Mouse (Mus musculus) left cerebral cortex, postnatal 10 days (tissue): ENCODE data around the gene Gm47969. TPM values are rescaled to one million over a fixed set of nuclear protein-coding genes. Genes with fewer than 3 reads are reported as not detected.

Experiments
- DNase-seq, 2 experiments: peaks; one replicate each; pipeline ENCODE4 v3.0.0; 2021 to 2022; ENCODE audit warnings: low spot score in 2 of 2, mixed read lengths in 1 of 2; ENCODE audit errors: extremely low spot score in 1 of 2
- intact Hi-C: fragments of 180-260 bp; cut with DNase I; formaldehyde crosslinking; loops from one replicate; pipeline ENCODE4 v1.15.1; 2025
- total RNA-seq, 2 experiments: library from RNA; stranded (reverse); gene quantifications; 2 replicates each; pipeline ENCODE4 v1.2.3; 2021

Gm47969 gene
- total RNA-seq, 2 experiments from 2014 or later = not detected

- no peak for DNase-seq
Observed at GRCm38 (mm10) chr1:83066577-83066976, 21.8 kb downstream of the Gm47969 start.

DNA sequence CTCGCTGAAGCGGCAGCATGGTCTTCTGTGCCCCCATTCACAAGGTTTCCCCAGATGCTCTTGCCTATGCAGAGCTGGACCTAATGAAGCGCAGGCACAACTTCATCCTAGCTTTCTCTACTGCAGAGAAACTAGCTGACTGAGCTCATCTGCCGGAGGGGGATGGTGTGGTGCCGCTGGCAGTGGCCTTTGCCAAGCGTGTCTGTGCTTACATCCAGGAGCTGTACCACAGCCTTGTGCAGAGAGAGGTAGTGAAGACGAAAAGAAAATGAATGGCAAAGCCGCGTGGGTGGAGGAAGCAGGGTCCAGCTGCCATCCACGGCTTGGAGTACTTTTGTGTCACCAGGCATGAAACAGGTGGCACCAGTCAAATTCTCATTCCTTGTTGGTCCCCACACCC is 22.5 kb downstream of the Gm47969 start:
- intact Hi-C loops = loop anchor here (10.0 kb wide), 1 partner anchor 648 kb away; no protein-coding TSS in a partner anchor
- peak in 1 of 2 experiments; percentile 27 for DNase-seq

More at GRCm38 (mm10) chr1:83066577-83066976, 21.8 kb downstream of the Gm47969 start:
- intact Hi-C loops = loop anchor here (10.0 kb wide), 1 partner anchor 648 kb away; no protein-coding TSS in a partner anchor

GRCm38 (mm10) chr1:83075526-83076189 is 30.9 kb downstream of the Gm47969 start:
- intact Hi-C loops = loop anchor here (1.0 kb wide), 1 partner anchor 288 kb away; no protein-coding TSS in a partner anchor
- no peak for DNase-seq

GRCm38 (mm10) chr1:83076190-83076917 is 31.6 kb downstream of the Gm47969 start:
- peak in 1 of 2 experiments; percentile 54 for DNase-seq
- intact Hi-C loops = loop anchor here (1.0 kb wide), 1 partner anchor 289 kb away; no protein-coding TSS in a partner anchor

GRCm38 (mm10) chr1:83077016-83077415 is 32.3 kb downstream of the Gm47969 start:
- DNase-seq = no peak
- intact Hi-C loops = no loop called here

GRCm38 (mm10) chr1:83084790-83085189 is 40.1 kb downstream of the Gm47969 start:
- intact Hi-C loops = no loop called here
- no peak for DNase-seq

- no peak for DNase-seq
- intact Hi-C loops = no loop called here
Observed at GRCm38 (mm10) chr1:83091268-83091667, 46.5 kb downstream of the Gm47969 start.

Other genes with a start within 250 kb of the Gm47969 start
- 10 to 100 TPM; 82.3 to 86.3 TPM for gene Agfg1, start 205.4 kb upstream of the Gm47969 start, total RNA-seq
- gene A030005L19Rik, start 131.6 kb upstream of the Gm47969 start, total RNA-seq = under 1 TPM; 0.47 to 0.73 TPM
- gene A030014E15Rik, start 120.0 kb upstream of the Gm47969 start, total RNA-seq = not detected
- not detected for gene Gm6217, start 113.5 kb upstream of the Gm47969 start, total RNA-seq
- gene A030003K21Rik, start 101.5 kb upstream of the Gm47969 start, total RNA-seq = not detected
- not detected for gene Gm7544, start 88.9 kb upstream of the Gm47969 start, total RNA-seq
- gene Gm47955, start 84.6 kb upstream of the Gm47969 start, total RNA-seq = not detected
- gene Gm47959, start 44.4 kb upstream of the Gm47969 start, total RNA-seq = not detected
- 1 to 10 TPM; 1.4 to 1.7 TPM for gene Slc19a3, start 6.5 kb upstream of the Gm47969 start, total RNA-seq
- not detected for gene Krtap28-10, start 2.5 kb upstream of the Gm47969 start, total RNA-seq
- not detected for gene A030005K14Rik, start 14.4 kb downstream of the Gm47969 start, total RNA-seq
- gene Krtap28-13, start 16.0 kb downstream of the Gm47969 start, total RNA-seq = not detected
- gene Ccl20, start 71.8 kb downstream of the Gm47969 start, total RNA-seq = not detected
- gene Daw1, start 114.8 kb downstream of the Gm47969 start, total RNA-seq = under 1 TPM in 1 of 2 experiments, not detected in 1; 0.41 TPM